Mouse (Mus musculus) midbrain, embryonic 12.5 days (tissue): ENCODE results near the gene Tox3. TPM values are rescaled to one million over a fixed set of nuclear protein-coding genes. Genes with fewer than 3 reads are reported as not detected.

Source experiments
- ATAC-seq: fragments of 200-750 bp; cut with Nextera tagmentation; 2 replicates; pipeline ENCODE4 v1.8.0; 2017; ENCODE audit warnings: low read depth, moderate TSS enrichment, moderate library complexity; ENCODE audit not compliant: low FRiP score
- H3K27ac ChIP-seq: fragments of 300-500 bp; sonication (generic); replicated peaks from 2 replicates; pipeline ENCODE4 v1.5.1; 2016; ENCODE audit warnings: mild to moderate bottlenecking
- H3K27me3 ChIP-seq: fragments of 300-500 bp; sonication (generic); 2 replicates; pipeline ENCODE4 v1.6.1; 2016; ENCODE audit warnings: mild to moderate bottlenecking
- H3K36me3 ChIP-seq: fragments of 300-500 bp; sonication (generic); 2 replicates; pipeline ENCODE4 v1.6.1; 2016
- H3K4me1 ChIP-seq: fragments of 300-500 bp; sonication (generic); 2 replicates; pipeline ENCODE4 v1.6.1; 2016
- H3K4me2 ChIP-seq: fragments of 300-500 bp; sonication (generic); replicated peaks from 2 replicates; pipeline ENCODE4 v1.6.1; 2016; ENCODE audit warnings: mild to moderate bottlenecking, moderate library complexity
- H3K4me3 ChIP-seq: fragments of 300-500 bp; sonication (generic); 2 replicates; pipeline ENCODE4 v1.5.1; 2016; ENCODE audit warnings: mild to moderate bottlenecking
- H3K9ac ChIP-seq: fragments of 300-500 bp; sonication (generic); replicated peaks from 2 replicates; pipeline ENCODE4 v1.6.1; 2016; ENCODE audit warnings: mild to moderate bottlenecking, moderate library complexity
- H3K9me3 ChIP-seq: fragments of 300-500 bp; sonication (generic); 2 replicates; pipeline ENCODE4 v1.6.1; 2016; ENCODE audit warnings: mild to moderate bottlenecking
- WGBS: fragments of 180-500 bp; shearing (Covaris S2); methylation state at CpG from one replicate; pipeline ENCODE4 v1.1.7; 2016; 5-methylcytosine and 5-hydroxymethylcytosine counted together
- polyA plus RNA-seq: library from polyadenylated mRNA; unstranded; fragments of >200 nt; fragmentation: Nextera tagmentation; extraction: Ambion mirVana; gene quantifications from 2 replicates; pipeline ENCODE4 v1.2.1, GENCODE M21; 2016

Gene Tox3
- polyA plus RNA-seq, 1 experiment from 2014 or later: 61.5 TPM

GRCm38 (mm10) chr8:90266239-90266638, 81.9 kb downstream of the Tox3 start:
- Histone ChIP-seq H3K27me3 (no peaks in the 10 kb centered on the region), H3K4me1 (peaks cover 24% of the 10 kb centered on the region), H3K9me3 (no peaks in the 10 kb centered on the region), H3K36me3 (peaks cover 17% of the 10 kb centered on the region), H3K4me2 (no peak overlapping the region), H3K9ac (no peak overlapping the region), H3K27ac (peak overlapping the region; percentile 64), H3K4me3 (no peak overlapping the region)
- no peak for ATAC-seq
- 69% methylated on average over 8 of the region's 8 CpGs for WGBS

- peaks cover 68% of the 10 kb centered on the region for H3K36me3 ChIP-seq
- peak; percentile 75 for ATAC-seq
- H3K9me3 ChIP-seq: no peaks in the 10 kb centered on the region
- peaks cover 32% of the 10 kb centered on the region for H3K4me1 ChIP-seq
- no peak overlapping the region for H3K9ac ChIP-seq
- H3K27me3 ChIP-seq: no peaks in the 10 kb centered on the region
- 40% methylated on average over 11 of the region's 11 CpGs for WGBS
- H3K27ac ChIP-seq: peak overlapping the region; percentile 80
- no peak overlapping the region; the same call in 1 of the 2 replicates for H3K4me2 ChIP-seq
- no peak overlapping the region for H3K4me3 ChIP-seq
These were observed 93.8 kb downstream of the Tox3 start for GRCm38 (mm10) chr8:90254158-90254867.

- 66% methylated on average over 8 of the region's 8 CpGs for WGBS
- H3K9me3 ChIP-seq: no peaks in the 10 kb centered on the region
- no peaks in the 10 kb centered on the region for H3K27me3 ChIP-seq
- peak overlapping the region; percentile 73 for H3K27ac ChIP-seq
- no peak overlapping the region for H3K4me2 ChIP-seq
- H3K36me3 ChIP-seq: peaks cover 33% of the 10 kb centered on the region
- H3K4me3 ChIP-seq: no peak overlapping the region
- peaks cover 33% of the 10 kb centered on the region for H3K4me1 ChIP-seq
- no peak for ATAC-seq
- no peak overlapping the region for H3K9ac ChIP-seq
These were observed 101.8 kb downstream of the Tox3 start for GRCm38 (mm10) chr8:90246357-90246756.

- 23% methylated on average over 3 of the region's 3 CpGs for WGBS
- no peaks in the 10 kb centered on the region for H3K27me3 ChIP-seq
- no peak overlapping the region for H3K4me3 ChIP-seq
- no peak for ATAC-seq
- no peak overlapping the region for H3K9ac ChIP-seq
- peaks cover 36% of the 10 kb centered on the region for H3K4me1 ChIP-seq
- H3K27ac ChIP-seq: peak overlapping the region; percentile 67
- no peaks in the 10 kb centered on the region for H3K9me3 ChIP-seq
- no peak overlapping the region for H3K4me2 ChIP-seq
- peaks cover 27% of the 10 kb centered on the region for H3K36me3 ChIP-seq
These were observed 102.3 kb downstream of the Tox3 start for GRCm38 (mm10) chr8:90245828-90246227.

GRCm38 (mm10) chr8:90245187-90245586, 103.0 kb downstream of the Tox3 start:
- Histone ChIP-seq H3K36me3 (peaks cover 22% of the 10 kb centered on the region), H3K4me1 (peaks cover 36% of the 10 kb centered on the region), H3K27me3 (no peaks in the 10 kb centered on the region), H3K4me2 (peak overlapping the region; percentile 23), H3K9me3 (no peaks in the 10 kb centered on the region), H3K27ac (peak overlapping the region; percentile 90), H3K9ac (no peak overlapping the region), H3K4me3 (no peak overlapping the region)
- WGBS: 35% methylated on average over 5 of the region's 5 CpGs
- peak; percentile 9; the same call in 1 of the 2 replicates for ATAC-seq

- peak; percentile 97 for ATAC-seq
- Histone ChIP-seq H3K36me3 (peaks cover 18% of the 10 kb centered on the region), H3K9me3 (no peaks in the 10 kb centered on the region), H3K27me3 (no peaks in the 10 kb centered on the region), H3K27ac (peak overlapping the region; percentile 90), H3K4me2 (peak overlapping the region; percentile 23), H3K4me3 (no peak overlapping the region), H3K4me1 (peaks cover 36% of the 10 kb centered on the region), H3K9ac (no peak overlapping the region)
- 13% methylated on average over 10 of the region's 10 CpGs for WGBS
These were observed 103.5 kb downstream of the Tox3 start for GRCm38 (mm10) chr8:90244458-90245145.

- H3K27ac ChIP-seq: peak overlapping the region; percentile 90
- peaks cover 11% of the 10 kb centered on the region for H3K36me3 ChIP-seq
- H3K9me3 ChIP-seq: no peaks in the 10 kb centered on the region
- ATAC-seq: no peak
- 77% methylated on average over 5 of the region's 5 CpGs for WGBS
- no peak overlapping the region for H3K9ac ChIP-seq
- H3K27me3 ChIP-seq: no peaks in the 10 kb centered on the region
- H3K4me2 ChIP-seq: no peak overlapping the region
- no peak overlapping the region for H3K4me3 ChIP-seq
- peaks cover 36% of the 10 kb centered on the region for H3K4me1 ChIP-seq
These were observed 104.2 kb downstream of the Tox3 start for GRCm38 (mm10) chr8:90243957-90244356.

- no peak overlapping the region for H3K27ac ChIP-seq
- 93% methylated on average over 2 of the region's 2 CpGs for WGBS
- H3K4me3 ChIP-seq: no peak overlapping the region
- no peaks in the 10 kb centered on the region for H3K36me3 ChIP-seq
- no peaks in the 10 kb centered on the region for H3K27me3 ChIP-seq
- ATAC-seq: no peak
- H3K9me3 ChIP-seq: no peaks in the 10 kb centered on the region
- H3K9ac ChIP-seq: no peak overlapping the region
- H3K4me1 ChIP-seq: peaks cover 32% of the 10 kb centered on the region
- H3K4me2 ChIP-seq: no peak overlapping the region
These were observed 105.8 kb downstream of the Tox3 start for GRCm38 (mm10) chr8:90242351-90242750.

- Histone ChIP-seq H3K4me3 (no peak overlapping the region), H3K9ac (no peak overlapping the region), H3K4me1 (peaks cover 32% of the 10 kb centered on the region), H3K9me3 (no peaks in the 10 kb centered on the region), H3K27ac (no peak overlapping the region), H3K4me2 (no peak overlapping the region), H3K36me3 (no peaks in the 10 kb centered on the region), H3K27me3 (no peaks in the 10 kb centered on the region)
- ATAC-seq: no peak
- WGBS: 42% methylated on average over 4 of the region's 4 CpGs
These were observed 106.7 kb downstream of the Tox3 start for GRCm38 (mm10) chr8:90241461-90241860.

- Histone ChIP-seq H3K36me3 (no peaks in the 10 kb centered on the region), H3K27me3 (no peaks in the 10 kb centered on the region), H3K27ac (no peak overlapping the region; the same call in 1 of the 2 replicates), H3K9me3 (no peaks in the 10 kb centered on the region), H3K4me3 (no peak overlapping the region), H3K4me2 (no peak overlapping the region), H3K4me1 (peaks cover 7% of the 10 kb centered on the region; the same call in 1 of the 2 replicates), H3K9ac (no peak overlapping the region)
- ATAC-seq: no peak
- WGBS: 65% methylated on average over 8 of the region's 8 CpGs
These were observed 115.6 kb downstream of the Tox3 start for GRCm38 (mm10) chr8:90232501-90232900.

GRCm38 (mm10) chr8:90224172-90224571, 124.0 kb downstream of the Tox3 start:
- no peak overlapping the region for H3K9ac ChIP-seq
- ATAC-seq: no peak
- H3K4me2 ChIP-seq: no peak overlapping the region
- no peaks in the 10 kb centered on the region for H3K36me3 ChIP-seq
- 81% methylated on average over 1 of the region's 1 CpGs for WGBS
- H3K4me1 ChIP-seq: no peaks in the 10 kb centered on the region
- H3K27ac ChIP-seq: no peak overlapping the region
- H3K4me3 ChIP-seq: no peak overlapping the region
- no peaks in the 10 kb centered on the region for H3K27me3 ChIP-seq
- no peaks in the 10 kb centered on the region for H3K9me3 ChIP-seq
